Mouse (Mus musculus): ENCODE results near the gene Glod4. TPM values are rescaled to one million over a fixed set of nuclear protein-coding genes. Genes with fewer than 3 reads are reported as not detected.

Glod4 gene
- polyA plus RNA-seq, 1 experiment from 2014 or later = 129 TPM

- Histone ChIP-seq H3K27me3 (no peaks in the 10 kb centered on the region), H3K27ac (no peak overlapping the region), H3K4me3 (no peak overlapping the region), H3K4me2 (no peak overlapping the region), H3K9me3 (replicated peaks) (no peaks in the 10 kb centered on the region), H3K4me1 (no peaks in the 10 kb centered on the region), H3K9ac (no peak overlapping the region), H3K36me3 (ENCODE audit: poor library complexity, severe bottlenecking) (peaks cover 55% of the 10 kb centered on the region)
- 91% methylated on average over 2 of the region's 2 CpGs for WGBS
- no peak for ATAC-seq
These were observed 88.7 kb downstream of the Glod4 start for GRCm38 (mm10) chr11:76154861-76155260.

GRCm38 (mm10) chr11:76154200-76154599, 89.3 kb downstream of the Glod4 start:
- WGBS = 96% methylated on average over 2 of the region's 2 CpGs
- H3K36me3 ChIP-seq (ENCODE audit: poor library complexity, severe bottlenecking) = peaks cover 53% of the 10 kb centered on the region
- no peaks in the 10 kb centered on the region for H3K27me3 ChIP-seq
- H3K9ac ChIP-seq = no peak overlapping the region
- H3K27ac ChIP-seq = no peak overlapping the region
- H3K4me1 ChIP-seq = peaks cover 3% of the 10 kb centered on the region
- no peak overlapping the region for H3K4me3 ChIP-seq
- no peak overlapping the region for H3K4me2 ChIP-seq
- H3K9me3 ChIP-seq (replicated peaks) = no peaks in the 10 kb centered on the region
- no peak for ATAC-seq

GRCm38 (mm10) chr11:76153236-76153951, 90.1 kb downstream of the Glod4 start:
- H3K9me3 ChIP-seq (replicated peaks) = no peaks in the 10 kb centered on the region
- peaks cover 45% of the 10 kb centered on the region for H3K36me3 ChIP-seq (ENCODE audit: poor library complexity, severe bottlenecking)
- 90% methylated on average over 5 of the region's 5 CpGs for WGBS
- H3K27me3 ChIP-seq = no peaks in the 10 kb centered on the region
- ATAC-seq = no peak
- no peak overlapping the region for H3K9ac ChIP-seq
- H3K4me2 ChIP-seq = no peak overlapping the region
- no peak overlapping the region for H3K27ac ChIP-seq
- H3K4me1 ChIP-seq = peaks cover 11% of the 10 kb centered on the region
- H3K4me3 ChIP-seq = no peak overlapping the region

DNA sequence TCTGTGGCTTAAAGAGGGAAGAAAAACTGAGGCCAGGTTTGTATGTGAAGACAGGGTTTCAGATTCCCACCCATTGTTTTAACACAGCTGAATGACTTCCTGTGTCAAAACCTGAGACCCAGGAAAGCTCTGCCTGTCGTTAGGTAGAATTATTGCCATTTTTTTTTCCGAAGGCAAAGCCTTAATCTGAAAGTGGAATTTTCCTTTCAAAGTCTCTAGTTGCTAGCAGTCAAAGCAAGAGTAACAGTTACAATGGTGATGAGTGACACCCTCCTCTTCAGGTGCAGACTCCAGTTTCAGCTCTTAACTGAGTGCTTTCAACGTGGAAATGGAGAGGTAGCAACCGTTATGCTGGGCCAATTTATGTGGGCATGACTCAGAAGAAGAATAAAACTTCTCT, 92.5 kb downstream of the Glod4 start:
- Histone ChIP-seq H3K36me3 (ENCODE audit: poor library complexity, severe bottlenecking) (peaks cover 24% of the 10 kb centered on the region), H3K27ac (no peak overlapping the region), H3K9ac (no peak overlapping the region), H3K4me2 (no peak overlapping the region), H3K9me3 (replicated peaks) (no peaks in the 10 kb centered on the region), H3K27me3 (no peaks in the 10 kb centered on the region), H3K4me1 (peaks cover 18% of the 10 kb centered on the region), H3K4me3 (no peak overlapping the region)
- ATAC-seq = no peak
- 70% methylated on average over 4 of the region's 4 CpGs for WGBS

- Histone ChIP-seq H3K27me3 (no peaks in the 10 kb centered on the region), H3K4me3 (no peak overlapping the region), H3K9ac (0 out of 2 replicates have a peak overlapping the region, but pooled peaks have one; percentile 5), H3K9me3 (replicated peaks) (no peaks in the 10 kb centered on the region), H3K27ac (peak overlapping the region; percentile 52), H3K4me2 (no peak overlapping the region), H3K4me1 (peaks cover 18% of the 10 kb centered on the region), H3K36me3 (ENCODE audit: poor library complexity, severe bottlenecking) (peaks cover 16% of the 10 kb centered on the region; the same call in 1 of the 2 replicates)
- ATAC-seq = no peak
- 65% methylated on average over 8 of the region's 8 CpGs for WGBS
These were observed 95.2 kb downstream of the Glod4 start for GRCm38 (mm10) chr11:76148055-76149008.

DNA sequence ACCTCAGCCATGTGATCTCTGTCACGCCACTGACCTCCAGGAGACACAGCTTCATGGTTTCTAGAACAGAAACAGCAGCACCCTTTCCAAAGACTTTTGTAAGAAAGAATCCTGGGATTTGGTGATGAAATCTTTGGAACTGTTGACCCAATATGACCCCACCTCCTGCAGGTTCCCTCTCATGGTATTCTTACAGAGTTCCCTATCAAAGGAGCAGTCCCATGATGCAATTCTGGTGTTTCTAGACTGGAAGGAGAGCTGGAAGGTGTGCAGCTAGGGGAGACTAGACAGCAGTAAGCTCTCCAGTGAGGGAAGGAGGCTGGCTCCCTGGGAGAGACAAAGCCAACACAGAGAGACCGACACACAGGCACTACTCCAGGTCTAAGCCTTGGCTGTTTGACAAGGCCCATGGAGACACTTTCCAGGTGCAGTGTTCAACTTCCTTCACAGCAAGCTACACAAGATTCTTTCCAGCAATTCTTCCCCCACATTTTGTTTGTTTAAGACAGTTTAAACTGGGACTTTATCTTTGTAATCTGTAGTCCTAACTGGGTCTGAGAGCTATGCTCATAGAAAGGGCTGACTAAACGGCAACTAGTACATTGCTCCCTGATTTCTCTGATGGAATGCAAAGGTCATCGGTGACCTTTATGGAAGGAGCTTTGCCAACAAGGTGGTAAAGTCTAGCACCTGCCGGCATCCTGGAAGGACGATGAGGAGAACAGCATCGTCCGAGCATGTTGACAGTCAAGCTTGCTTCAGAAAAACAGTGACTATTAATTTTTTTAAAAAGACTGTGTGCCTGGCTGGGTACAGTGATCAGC, 97.1 kb downstream of the Glod4 start:
- Histone ChIP-seq H3K4me2 (no peak overlapping the region), H3K36me3 (ENCODE audit: poor library complexity, severe bottlenecking) (peaks cover 12% of the 10 kb centered on the region; the same call in 1 of the 2 replicates), H3K9me3 (replicated peaks) (no peaks in the 10 kb centered on the region), H3K27me3 (no peaks in the 10 kb centered on the region), H3K9ac (no peak overlapping the region), H3K27ac (no peak overlapping the region), H3K4me1 (peaks cover 18% of the 10 kb centered on the region), H3K4me3 (no peak overlapping the region)
- 85% methylated on average over 8 of the region's 8 CpGs for WGBS
- no peak for ATAC-seq

- Histone ChIP-seq H3K27me3 (no peaks in the 10 kb centered on the region), H3K4me2 (no peak overlapping the region), H3K27ac (no peak overlapping the region), H3K9me3 (replicated peaks) (no peaks in the 10 kb centered on the region), H3K9ac (no peak overlapping the region), H3K4me3 (no peak overlapping the region), H3K4me1 (peaks cover 18% of the 10 kb centered on the region), H3K36me3 (ENCODE audit: poor library complexity, severe bottlenecking) (peaks cover 12% of the 10 kb centered on the region; the same call in 1 of the 2 replicates)
- 100% methylated on average over 1 of the region's 1 CpGs for WGBS
- no peak for ATAC-seq
These were observed 98.4 kb downstream of the Glod4 start for GRCm38 (mm10) chr11:76145169-76145568.

- Histone ChIP-seq H3K9ac (no peak overlapping the region), H3K4me1 (peaks cover 17% of the 10 kb centered on the region), H3K36me3 (ENCODE audit: poor library complexity, severe bottlenecking) (peaks cover 12% of the 10 kb centered on the region; the same call in 1 of the 2 replicates), H3K9me3 (replicated peaks) (no peaks in the 10 kb centered on the region), H3K4me3 (no peak overlapping the region), H3K27me3 (no peaks in the 10 kb centered on the region), H3K27ac (no peak overlapping the region), H3K4me2 (no peak overlapping the region)
- WGBS = 96% methylated on average over 8 of the region's 8 CpGs
- ATAC-seq = no peak
These were observed 99.1 kb downstream of the Glod4 start for GRCm38 (mm10) chr11:76144386-76144785.

DNA sequence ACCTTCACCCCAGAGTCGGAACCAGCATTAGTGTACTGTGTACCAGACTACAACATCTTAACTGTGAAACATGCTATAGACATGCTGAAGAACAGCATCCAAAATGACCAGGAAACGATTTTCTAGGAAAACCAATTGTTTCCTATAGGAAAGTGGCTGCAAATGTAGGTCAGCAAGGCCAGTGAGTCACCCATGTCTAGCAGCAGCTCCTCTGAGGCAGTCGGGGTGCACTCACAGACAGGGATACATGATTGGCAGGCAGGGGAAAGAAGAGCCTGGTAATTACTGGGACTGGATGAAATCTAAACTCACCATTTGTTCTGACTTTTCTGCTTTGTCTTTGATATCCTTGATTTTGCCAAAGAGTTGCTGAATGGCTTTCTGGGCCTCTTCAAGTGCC, 105.5 kb downstream of the Glod4 start:
- Histone ChIP-seq H3K36me3 (ENCODE audit: poor library complexity, severe bottlenecking) (peaks cover 45% of the 10 kb centered on the region), H3K4me2 (no peak overlapping the region), H3K9ac (no peak overlapping the region), H3K27ac (no peak overlapping the region), H3K4me1 (no peaks in the 10 kb centered on the region), H3K9me3 (replicated peaks) (no peaks in the 10 kb centered on the region), H3K27me3 (no peaks in the 10 kb centered on the region), H3K4me3 (no peak overlapping the region)
- ATAC-seq = no peak
- 84% methylated on average over 3 of the region's 3 CpGs for WGBS

DNA sequence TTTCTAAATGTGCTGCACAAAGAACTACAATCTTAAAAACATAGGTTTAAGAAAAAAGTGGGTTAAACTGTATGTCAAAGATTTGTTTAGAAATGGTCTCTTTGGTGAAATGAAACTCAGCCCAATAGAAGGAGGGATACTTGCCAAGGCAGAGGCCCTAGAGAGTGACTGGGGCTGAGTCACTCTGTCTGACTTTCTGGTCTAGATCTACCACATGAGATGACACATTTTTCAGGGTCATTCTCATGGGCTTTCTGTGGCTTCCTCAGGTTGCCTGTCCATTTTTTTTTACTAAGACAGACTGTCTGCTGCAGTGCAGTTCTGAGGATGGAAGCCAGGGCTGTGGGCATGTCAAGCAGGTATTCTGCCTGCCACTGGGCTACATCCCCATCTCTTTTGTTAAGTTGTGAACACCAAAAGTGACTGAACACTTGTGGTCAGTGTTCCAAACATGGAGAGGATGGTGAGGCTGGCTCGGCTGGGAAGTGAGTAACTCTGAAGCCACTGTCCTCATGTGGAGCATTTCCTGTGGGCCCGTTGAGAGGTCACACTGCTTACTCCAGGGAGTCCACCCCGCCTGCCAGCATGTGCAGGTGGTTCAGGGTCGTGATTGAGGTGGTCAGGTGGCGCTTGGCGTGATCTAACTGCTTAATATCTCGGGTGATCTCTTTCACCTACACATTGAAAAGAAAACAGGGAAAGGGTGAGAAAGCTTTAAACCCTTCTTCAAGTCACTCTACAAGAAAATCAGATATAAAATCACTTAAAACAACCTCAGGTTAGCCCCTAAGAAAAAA, 107.7 kb downstream of the Glod4 start:
- ATAC-seq = no peak
- Histone ChIP-seq H3K9ac (no peak overlapping the region), H3K27me3 (no peaks in the 10 kb centered on the region), H3K36me3 (ENCODE audit: poor library complexity, severe bottlenecking) (peaks cover 65% of the 10 kb centered on the region), H3K4me2 (no peak overlapping the region), H3K27ac (no peak overlapping the region), H3K4me3 (no peak overlapping the region), H3K4me1 (no peaks in the 10 kb centered on the region), H3K9me3 (replicated peaks) (no peaks in the 10 kb centered on the region)
- WGBS = 86% methylated on average over 7 of the region's 7 CpGs

DNA sequence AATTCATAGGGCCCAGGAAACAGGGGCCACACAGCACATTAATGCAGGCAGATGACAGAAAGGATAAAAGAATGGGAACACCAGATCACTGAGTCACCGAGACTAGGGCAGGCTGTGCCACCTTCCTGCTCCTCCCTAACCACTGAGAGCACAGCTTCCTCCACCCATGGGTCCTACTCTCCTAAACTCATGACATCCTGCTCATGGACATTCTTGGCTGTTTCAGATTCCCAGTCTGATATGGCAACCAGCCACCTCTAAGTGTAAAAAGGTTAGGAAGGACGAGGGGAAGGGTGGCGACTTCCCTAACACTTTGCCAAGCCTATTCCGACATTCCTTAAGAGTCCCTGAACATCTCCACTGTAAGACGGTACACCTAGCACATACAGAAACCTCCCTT, 112.7 kb downstream of the Glod4 start:
- 87% methylated on average over 5 of the region's 5 CpGs for WGBS
- H3K4me3 ChIP-seq = no peak overlapping the region
- no peaks in the 10 kb centered on the region for H3K9me3 ChIP-seq (replicated peaks)
- peaks cover 50% of the 10 kb centered on the region for H3K36me3 ChIP-seq (ENCODE audit: poor library complexity, severe bottlenecking)
- H3K4me2 ChIP-seq = no peak overlapping the region
- H3K9ac ChIP-seq = no peak overlapping the region
- no peak for ATAC-seq
- no peaks in the 10 kb centered on the region for H3K27me3 ChIP-seq
- no peaks in the 10 kb centered on the region for H3K4me1 ChIP-seq
- H3K27ac ChIP-seq = no peak overlapping the region
